Mouse (Mus musculus) CH12.LX (cell line): ENCODE data around the gene Bag1. TPM values are rescaled to one million over a fixed set of nuclear protein-coding genes. Genes with fewer than 3 reads are reported as not detected.

Source experiments
- DNase-seq: peaks from one replicate; pipeline ENCODE4 v3.0.0-alpha.2; 2013; ENCODE audit errors: extremely low read depth
- H3K27ac ChIP-seq: 2 replicates; pipeline ENCODE4 v1.5.1; 2012; ENCODE audit warnings: low read depth, mild to moderate bottlenecking, control low read depth, moderate library complexity; ENCODE audit not compliant: insufficient read depth
- H3K27me3 ChIP-seq: replicated peaks from 2 replicates; pipeline ENCODE3; 2012; ENCODE audit warnings: inconsistent platforms
- H3K36me3 ChIP-seq, 2 experiments: replicated peaks in 1 of 2; 2 replicates each; pipeline versions ENCODE3 to v1.6.1; 2012; ENCODE audit warnings: inconsistent platforms in 1 of 2, low read length in 1 of 2, mild to moderate bottlenecking in 1 of 2, mixed read lengths in 1 of 2, moderate library complexity in 1 of 2; ENCODE audit not compliant: control insufficient read depth in 1 of 2, insufficient read depth in 1 of 2
- H3K4me1 ChIP-seq, 2 experiments: 2 replicates each; pipeline ENCODE4 v1.6.1; 2012; ENCODE audit warnings: inconsistent platforms in 1 of 2, moderate library complexity in 1 of 2; ENCODE audit not compliant: insufficient read depth in 2 of 2, control insufficient read depth in 1 of 2
- H3K4me2 ChIP-seq: 2 replicates; pipeline ENCODE4 v1.6.1; 2012; ENCODE audit warnings: low read depth, mild to moderate bottlenecking, control low read depth; ENCODE audit not compliant: poor library complexity, insufficient read depth, severe bottlenecking
- H3K4me3 ChIP-seq, 3 experiments: fragments of 150-350 bp in 1 of 3; sonication (generic) in 1 of 3; replicated peaks in 1 of 3; 2 replicates each; pipeline versions ENCODE3 to v1.5.1; 2011 to 2012; ENCODE audit warnings: low read depth in 2 of 3, low read length in 2 of 3, mild to moderate bottlenecking in 2 of 3, moderate library complexity in 2 of 3, control low read depth in 1 of 3, improper control_type of control experiment in 1 of 3, inconsistent platforms in 1 of 3, mixed read lengths in 1 of 3; ENCODE audit not compliant: poor library complexity in 1 of 3
- H3K79me2 ChIP-seq: replicated peaks from 2 replicates; pipeline ENCODE4 v1.6.1; 2012; ENCODE audit warnings: mild to moderate bottlenecking, moderate library complexity; ENCODE audit not compliant: control insufficient read depth, poor library complexity, insufficient read depth, severe bottlenecking; ENCODE audit errors: extremely low read depth
- H3K9ac ChIP-seq: 2 replicates; pipeline ENCODE4 v1.6.1; 2012; ENCODE audit warnings: low read depth, mild to moderate bottlenecking, control low read depth, moderate library complexity; ENCODE audit not compliant: insufficient read depth
- H3K9me3 ChIP-seq: replicated peaks from 2 replicates; pipeline ENCODE3; 2012; ENCODE audit warnings: low read length, inconsistent platforms, mixed read lengths
- CHD1 ChIP-seq: IDR thresholded peaks from 2 replicates; pipeline ENCODE4 v1.6.1; 2012; ENCODE audit warnings: low read depth, low read length, improper control_type of control experiment, inconsistent platforms
- CHD2 ChIP-seq: IDR thresholded peaks from 2 replicates; pipeline ENCODE4 v1.6.1; 2011; ENCODE audit warnings: low read length, improper control_type of control experiment
- CTCF ChIP-seq, 2 experiments: IDR thresholded peaks in 1 of 2; conservative IDR thresholded peaks in 1 of 2; 2 replicates each; pipeline ENCODE4 v1.5.1; 2011 to 2012; ENCODE audit warnings: low read depth in 2 of 2, low read length in 2 of 2, improper control_type of control experiment in 1 of 2, inconsistent platforms in 1 of 2, mild to moderate bottlenecking in 1 of 2, moderate library complexity in 1 of 2
- GABPA ChIP-seq: IDR thresholded peaks from 2 replicates; pipeline ENCODE4 v1.6.1; 2012; ENCODE audit warnings: low read depth, low read length, improper control_type of control experiment, inconsistent platforms; ENCODE audit not compliant: insufficient replicate concordance
- HCFC1 ChIP-seq: IDR thresholded peaks from 2 replicates; pipeline ENCODE4 v1.6.1; 2012; ENCODE audit warnings: low read depth, mild to moderate bottlenecking, inconsistent platforms, low read length, improper control_type of control experiment
- IRF4 ChIP-seq: IDR thresholded peaks from 2 replicates; pipeline ENCODE4 v1.6.1; 2014; ENCODE audit warnings: low read depth, mild to moderate bottlenecking, inconsistent platforms, low read length, improper control_type of control experiment
- MAFK ChIP-seq: IDR thresholded peaks from 2 replicates; pipeline ENCODE4 v1.6.1; 2011; ENCODE audit warnings: low read length, improper control_type of control experiment; ENCODE audit not compliant: insufficient replicate concordance
- MAX ChIP-seq: IDR thresholded peaks from 2 replicates; pipeline ENCODE4 v1.6.1; 2011; ENCODE audit warnings: low read length, improper control_type of control experiment
- MEF2A ChIP-seq: IDR thresholded peaks from 2 replicates; pipeline ENCODE4 v1.6.1; 2014; ENCODE audit warnings: low read depth, mild to moderate bottlenecking, inconsistent platforms, low read length, improper control_type of control experiment, borderline replicate concordance
- NELFE ChIP-seq: IDR thresholded peaks from 2 replicates; pipeline ENCODE4 v1.6.1; 2011; ENCODE audit warnings: low read depth, low read length, improper control_type of control experiment
- POLR2AphosphoS2 ChIP-seq: IDR thresholded peaks from 2 replicates; pipeline ENCODE4 v1.6.1; 2011; ENCODE audit warnings: low read depth, low read length, improper control_type of control experiment
- RCOR1 ChIP-seq: conservative IDR thresholded peaks from 2 replicates; pipeline ENCODE4 v1.6.1; 2012; ENCODE audit warnings: low read depth, mild to moderate bottlenecking, inconsistent platforms, low read length, improper control_type of control experiment
- SMC3 ChIP-seq: IDR thresholded peaks from 2 replicates; pipeline ENCODE4 v1.6.1; 2011; ENCODE audit warnings: low read depth, low read length, improper control_type of control experiment
- TCF12 ChIP-seq: IDR thresholded peaks from 2 replicates; pipeline ENCODE4 v1.6.1; 2014; ENCODE audit warnings: low read depth, mild to moderate bottlenecking, inconsistent platforms, low read length, improper control_type of control experiment
- USF1 ChIP-seq: IDR thresholded peaks from 2 replicates; pipeline ENCODE4 v1.6.1; 2014; ENCODE audit warnings: low read depth, mild to moderate bottlenecking, inconsistent platforms, low read length, improper control_type of control experiment
- USF2 ChIP-seq: conservative IDR thresholded peaks from 2 replicates; pipeline ENCODE4 v1.6.1; 2011; ENCODE audit warnings: low read depth, low read length, improper control_type of control experiment
- ZKSCAN1 ChIP-seq: IDR thresholded peaks from 2 replicates; pipeline ENCODE4 v1.6.1; 2012; ENCODE audit warnings: low read depth, inconsistent platforms, low read length, improper control_type of control experiment, borderline replicate concordance
- ZMIZ1 ChIP-seq: IDR thresholded peaks from 2 replicates; pipeline ENCODE4 v1.6.1; 2012; ENCODE audit warnings: low read depth, mild to moderate bottlenecking, inconsistent platforms, low read length, improper control_type of control experiment
- ZNF384 ChIP-seq: IDR thresholded peaks from 2 replicates; pipeline ENCODE4 v1.6.1; 2012; ENCODE audit warnings: low read depth, low read length, improper control_type of control experiment, inconsistent platforms
- dilution Hi-C: fragments of 300-500 bp; cut with MboI; formaldehyde crosslinking; loops from 2 replicates; pipeline ENCODE4 v1.14.3; 2020; ENCODE audit warnings: low sequenced_read_pairs; ENCODE audit not compliant: extremely low pct_unique_long_range_greater_than_20kb, extremely low pct_ligation_motif_present
- in situ Hi-C: fragments of 300-500 bp; cut with MboI; formaldehyde crosslinking; loops from 3 replicates; pipeline ENCODE4 v1.14.3; 2019; ENCODE audit warnings: low sequenced_read_pairs, low pct_ligation_motif_present, low pct_unique_long_range_greater_than_20kb, mixed read lengths
- polyA plus RNA-seq: library from polyadenylated mRNA; unstranded; fragments of >175 nt; gene quantifications from 2 replicates; pipeline ENCODE4 v1.2.1, GENCODE M21; 2012; ENCODE audit warnings: low read depth; ENCODE audit not compliant: insufficient read length
- total RNA-seq, 2 experiments: library from RNA; depleted of rRNA; stranded (reverse); fragments of 300-350 nt in 1 of 2; fragments of >200 nt in 1 of 2; gene quantifications; 2 replicates each; pipeline ENCODE4 v1.2.3; 2012 to 2014

Gene Bag1
- total and polyA plus RNA-seq, 3 experiments = 105 to 161 (median 149) TPM

DNA sequence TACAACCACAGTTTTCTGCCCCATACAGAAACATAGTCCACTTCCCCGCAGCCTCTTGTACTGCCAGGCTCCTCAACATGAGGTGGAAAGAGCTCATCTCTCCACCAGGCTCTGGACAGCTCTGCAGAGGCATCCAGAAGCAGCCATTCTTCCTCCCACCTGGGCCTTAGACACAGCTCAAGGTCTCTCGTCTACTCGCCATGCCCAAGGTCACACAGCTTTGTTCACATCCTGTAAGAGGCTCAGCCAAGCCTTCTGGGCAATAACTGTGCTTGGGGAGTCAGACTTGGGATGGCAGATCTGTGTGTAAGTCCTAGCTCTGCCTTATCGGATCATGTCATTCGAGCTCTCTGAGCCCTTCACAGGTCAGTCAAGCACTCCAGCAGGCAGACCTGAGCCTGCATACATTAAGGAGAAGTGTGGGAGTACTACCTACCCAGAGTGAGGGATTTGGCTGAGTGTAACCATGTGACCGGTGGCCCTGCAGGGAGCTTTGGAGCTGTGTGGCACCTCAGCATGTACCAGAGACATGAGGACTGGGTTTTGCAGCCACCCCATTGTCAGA lies 24.9 kb downstream of the Bag1 start:
- dilution Hi-C loops = no loop called here
- TF ChIP-seq RCOR1 (no peak), MEF2A (no peak), SMC3 (no peak), CHD1 (no peak), GABPA (no peak), ZMIZ1 (no peak), NELFE (no peak), HCFC1 (no peak), ZNF384 (no peak), MAFK (no peak), MAX (no peak), TCF12 (no peak), USF1 (no peak), ZKSCAN1 (no peak), CHD2 (no peak), USF2 (no peak), IRF4 (no peak)
- no peak overlapping the region for H3K4me3 ChIP-seq
- no peak for DNase-seq
- H3K9ac ChIP-seq = no peak overlapping the region
- no peaks in the 10 kb centered on the region for H3K9me3 ChIP-seq
- peaks cover 1% of the 10 kb centered on the region for H3K27me3 ChIP-seq
- H3K79me2 ChIP-seq = no peaks in the 10 kb centered on the region
- H3K27ac ChIP-seq = no peak overlapping the region
- in situ Hi-C loops = no loop called here
- H3K4me1 ChIP-seq = no peaks in the 10 kb centered on the region
- H3K36me3 ChIP-seq = no peaks in the 10 kb centered on the region
- H3K4me2 ChIP-seq = no peak overlapping the region

DNA sequence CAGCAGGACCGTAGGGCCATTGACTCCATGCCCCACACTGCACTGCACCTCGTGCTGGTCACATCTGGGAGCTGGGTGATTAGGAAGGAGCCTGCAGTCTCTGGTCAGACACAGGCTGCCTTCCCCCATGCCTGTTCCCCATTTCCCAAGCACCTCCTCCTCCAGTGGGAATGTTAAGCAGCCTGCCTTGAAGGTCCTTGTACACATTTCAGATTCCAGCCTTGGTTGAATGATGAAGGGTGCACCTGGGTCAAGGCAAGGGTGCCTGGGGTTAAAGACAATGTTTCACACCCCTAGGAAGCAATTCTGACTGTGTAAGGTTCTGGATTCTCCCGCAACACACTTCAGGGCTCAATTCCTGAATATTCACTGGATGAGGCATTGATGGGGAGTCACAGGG lies 26.8 kb downstream of the Bag1 start:
- Histone ChIP-seq H3K79me2 (no peaks in the 10 kb centered on the region), H3K4me2 (no peak overlapping the region), H3K27me3 (peaks cover 1% of the 10 kb centered on the region), H3K4me1 (no peaks in the 10 kb centered on the region), H3K36me3 (no peaks in the 10 kb centered on the region), H3K4me3 (no peak overlapping the region), H3K27ac (no peak overlapping the region), H3K9me3 (peaks cover 3% of the 10 kb centered on the region), H3K9ac (no peak overlapping the region)
- TF ChIP-seq IRF4 = no peak
- no peak for TF ChIP-seq CTCF (conservative IDR thresholded peaks at IDR 0.05 in 1 of 2, IDR thresholded peaks at IDR 0.05 in 1 of 2; ENCODE audit: low read depth in 2 of 2, low read length in 2 of 2)
- no peak for TF ChIP-seq POLR2AphosphoS2
- no peak for TF ChIP-seq USF2
- in situ Hi-C loops (no loop called here), dilution Hi-C loops (no loop called here)
- no peak for DNase-seq
